Mouse (Mus musculus) T-helper 17 cell (primary cell): Measurements from ENCODE around the gene Mdm2.

Source experiments
- in situ Hi-C, 2 experiments: fragments of 300-600 bp; cut with MboI, MseI; formaldehyde crosslinking; loops; 1 replicate in 1 of 2; 2 replicates in 1 of 2; pipeline ENCODE4 v1.15.1; 2025; ENCODE audit warnings: high pct_unique_total_duplicates in 2 of 2

Gene Mdm2

GRCm38 (mm10) chr10:117685849-117686591 lies 24.5 kb downstream of the Mdm2 start:
- in situ Hi-C loops, result loop anchor here in 1 of 2 experiments (10.0 kb wide), 1 partner anchor 401 kb away; the partner anchor contains the start of gene Lyz2

DNA sequence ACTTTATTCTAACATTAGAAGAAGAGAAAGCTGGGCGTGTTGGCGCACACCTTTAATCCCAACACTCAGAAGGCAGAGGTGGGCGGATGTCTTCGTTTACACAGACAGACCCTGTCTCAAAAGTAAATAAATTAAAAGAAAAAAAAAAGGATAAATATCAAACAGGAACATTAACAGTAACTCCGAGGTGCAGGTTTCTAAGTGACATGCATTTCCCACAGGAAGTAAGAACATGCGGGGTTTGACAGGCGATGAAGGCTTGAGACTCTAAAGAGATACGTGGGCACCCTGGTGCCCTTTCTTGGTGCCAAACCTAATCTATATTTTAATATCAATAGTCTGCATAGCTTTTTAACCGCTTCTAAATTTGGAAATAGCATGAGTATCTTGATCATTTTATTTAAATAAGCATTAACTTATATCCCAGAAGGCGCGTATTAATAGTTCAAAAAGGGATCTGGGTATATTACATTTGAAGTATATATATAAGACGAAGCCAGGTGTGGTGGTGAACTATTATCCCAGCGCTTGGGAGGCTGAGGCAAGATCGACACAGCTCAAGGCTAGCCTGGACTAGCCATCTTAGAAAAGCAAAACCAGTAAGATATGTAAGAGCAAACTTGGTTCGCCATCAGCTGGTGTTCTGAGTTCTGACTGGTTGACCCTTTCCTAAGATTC lies 25.2 kb downstream of the Mdm2 start:
- in situ Hi-C loops, result loop anchor here in 1 of 2 experiments (10.0 kb wide), 1 partner anchor 401 kb away; the partner anchor contains the start of gene Lyz2

DNA sequence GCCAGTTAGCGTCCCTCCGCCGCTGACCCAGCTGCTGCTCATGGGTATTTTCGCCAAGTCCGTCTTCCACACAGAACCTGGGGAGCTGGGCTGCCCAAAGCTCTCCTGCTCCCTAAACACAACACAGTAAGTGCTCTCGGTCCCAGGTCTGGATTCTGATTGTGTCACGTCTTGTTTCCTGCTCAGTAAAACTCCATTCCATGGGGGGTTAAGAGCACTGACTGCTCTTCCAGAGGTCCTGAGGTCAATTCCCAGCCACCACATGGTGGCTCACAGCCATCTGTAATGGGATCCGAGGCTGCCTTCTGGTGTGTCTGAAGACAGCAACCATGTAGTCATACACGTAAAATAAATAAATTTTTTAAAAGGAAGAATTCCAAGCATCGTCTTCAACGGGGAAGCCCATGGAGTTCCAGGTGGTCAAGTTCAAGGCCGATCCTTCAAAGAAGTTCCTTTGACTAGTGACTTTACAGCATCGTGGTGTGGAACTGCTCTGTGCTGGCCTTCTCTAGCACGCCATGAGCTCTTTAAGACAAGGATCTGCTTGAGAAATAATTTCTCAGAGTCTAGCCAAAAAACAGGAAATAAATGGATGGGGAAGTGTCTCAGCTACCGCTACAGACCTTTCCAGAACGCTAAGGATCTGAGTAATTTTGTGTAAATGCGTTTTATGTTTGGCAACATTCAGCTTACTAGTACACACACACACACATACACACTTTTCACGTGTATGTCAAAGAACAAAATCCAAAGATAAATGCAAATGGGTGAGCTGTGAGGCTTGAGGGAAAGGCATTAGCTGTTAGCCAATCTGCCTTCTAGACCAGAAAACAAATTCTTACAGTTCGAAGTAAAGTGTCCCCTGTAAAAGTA lies 26.0 kb downstream of the Mdm2 start:
- in situ Hi-C loops, result loop anchor here (5.0 to 10.0 kb wide), 4 partner anchors 167 to 400 kb away; partner anchors contain the start of gene Lyz2 (in 1 of the 2)

GRCm38 (mm10) chr10:117683734-117684037 lies 26.9 kb downstream of the Mdm2 start:
- in situ Hi-C loops, result loop anchor here (5.0 to 10.0 kb wide), 4 partner anchors 166 to 399 kb away; partner anchors contain the start of gene Lyz2 (in 1 of the 2)

DNA sequence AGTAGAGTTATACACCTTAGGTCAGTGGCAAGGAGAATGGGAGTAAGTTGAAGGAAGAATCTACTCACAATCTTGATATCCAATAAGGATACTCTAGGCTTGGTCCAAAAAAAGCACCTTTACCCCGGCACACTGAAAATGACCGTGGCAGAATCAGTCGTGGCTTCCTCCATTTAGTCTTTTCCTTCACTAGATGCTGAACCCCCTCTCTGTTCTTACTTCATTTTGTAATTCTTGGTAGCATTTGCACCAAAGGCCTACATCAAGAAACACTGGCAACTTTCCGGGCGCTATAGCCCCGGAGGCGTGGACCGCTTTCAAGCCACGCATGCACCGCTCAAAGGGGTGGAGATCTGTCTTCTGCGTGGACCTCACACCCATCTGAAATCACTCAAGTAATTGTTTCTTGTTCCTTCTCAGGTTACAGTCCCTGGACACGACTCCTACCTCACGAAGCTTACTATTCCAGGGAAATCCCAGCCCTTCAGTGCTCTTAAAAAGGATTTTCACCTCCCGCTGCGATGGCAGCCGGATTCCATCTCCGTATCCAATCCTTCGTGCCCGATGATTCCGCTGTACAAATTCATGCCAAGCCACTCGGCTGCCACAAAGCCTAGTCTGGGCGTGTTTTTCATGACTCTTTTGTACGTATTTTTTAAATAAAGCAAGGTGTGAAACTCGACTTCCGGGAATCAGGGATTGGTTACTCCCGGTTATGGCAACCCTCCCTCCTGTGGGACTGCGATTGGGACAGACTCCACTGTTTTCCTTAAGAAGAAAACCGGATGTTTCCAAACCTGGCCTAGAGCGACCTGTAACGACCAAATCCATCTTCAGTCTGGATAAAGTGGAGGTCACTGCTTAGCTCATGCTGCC lies 27.5 kb downstream of the Mdm2 start:
- in situ Hi-C loops, result loop anchor here (5.0 to 10.0 kb wide), 4 partner anchors 166 to 398 kb away; partner anchors contain the start of gene Lyz2 (in 1 of the 2)

GRCm38 (mm10) chr10:117681999-117682857 lies 28.3 kb downstream of the Mdm2 start:
- in situ Hi-C loops, result loop anchor here (5.0 to 10.0 kb wide), 4 partner anchors 165 to 397 kb away; partner anchors contain the start of gene Lyz2 (in 1 of the 2)

GRCm38 (mm10) chr10:117681543-117681942 lies 29.0 kb downstream of the Mdm2 start:
- in situ Hi-C loops, result loop anchor here (5.0 to 10.0 kb wide), 4 partner anchors 164 to 397 kb away; partner anchors contain the start of gene Lyz2 (in 1 of the 2)

DNA sequence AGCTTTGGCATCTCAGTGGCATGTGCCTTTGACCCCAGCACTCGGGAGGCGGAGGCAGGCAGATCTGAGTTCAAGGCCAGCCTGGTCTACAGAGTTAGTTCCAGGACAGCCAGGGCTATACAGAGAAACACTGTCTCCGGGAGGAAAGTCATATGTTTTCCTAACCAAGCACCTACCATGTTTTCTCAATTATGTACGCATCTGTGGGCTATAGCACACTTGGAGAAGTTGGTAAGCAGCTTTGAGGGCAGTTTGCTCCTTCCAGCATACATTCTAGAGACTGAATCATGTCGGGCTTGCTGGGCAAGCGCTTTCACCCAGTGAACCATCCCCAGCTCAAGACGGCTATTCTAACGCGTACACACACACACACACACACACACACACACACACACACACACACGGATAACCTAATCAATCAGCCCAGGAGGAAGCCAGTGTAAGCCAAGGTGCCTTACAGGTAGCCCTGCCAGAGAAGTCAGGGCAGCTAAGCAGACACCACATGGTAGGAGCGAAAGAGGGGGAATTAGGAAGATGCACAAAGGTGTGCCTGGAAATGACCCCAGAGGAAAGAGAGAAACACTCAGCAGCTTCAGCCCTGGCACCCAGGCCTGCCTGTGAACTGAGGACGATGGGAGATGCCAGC lies 29.6 kb downstream of the Mdm2 start:
- in situ Hi-C loops, result loop anchor here (5.0 to 10.0 kb wide), 4 partner anchors 164 to 396 kb away; partner anchors contain the start of gene Lyz2 (in 1 of the 2)

DNA sequence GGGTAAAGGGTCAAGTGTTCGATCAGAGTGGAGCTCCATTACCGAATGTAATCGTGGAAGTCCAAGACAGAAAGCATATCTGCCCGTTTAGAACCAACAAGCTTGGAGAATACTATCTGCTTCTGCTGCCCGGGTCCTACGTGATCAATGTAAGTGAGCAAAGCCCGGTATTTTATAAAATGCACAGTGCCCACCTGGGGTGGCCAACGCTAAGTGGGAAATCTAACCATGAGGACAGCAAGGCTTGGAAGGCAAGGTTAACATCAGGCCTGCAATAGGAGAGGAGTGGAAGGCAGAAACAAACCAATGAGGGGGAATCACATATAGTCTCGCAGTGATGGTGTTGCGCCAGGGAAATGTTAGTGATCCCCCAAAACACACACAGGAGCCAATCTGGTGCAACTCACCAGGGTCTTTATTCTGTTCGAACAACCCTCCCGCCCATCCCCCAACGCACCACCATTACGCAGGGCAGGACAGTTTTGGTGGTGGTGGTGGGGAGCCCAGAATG lies 30.5 kb downstream of the Mdm2 start:
- in situ Hi-C loops, result loop anchor here (5.0 to 10.0 kb wide), 5 partner anchors 105 to 395 kb away; partner anchors contain the start of gene Lyz2 (in 1 of the 2)

GRCm38 (mm10) chr10:117679029-117679686 lies 31.4 kb downstream of the Mdm2 start:
- in situ Hi-C loops, result loop anchor here in 1 of 2 experiments (10.0 kb wide), 1 partner anchor 104 kb away; no protein-coding TSS in a partner anchor

DNA sequence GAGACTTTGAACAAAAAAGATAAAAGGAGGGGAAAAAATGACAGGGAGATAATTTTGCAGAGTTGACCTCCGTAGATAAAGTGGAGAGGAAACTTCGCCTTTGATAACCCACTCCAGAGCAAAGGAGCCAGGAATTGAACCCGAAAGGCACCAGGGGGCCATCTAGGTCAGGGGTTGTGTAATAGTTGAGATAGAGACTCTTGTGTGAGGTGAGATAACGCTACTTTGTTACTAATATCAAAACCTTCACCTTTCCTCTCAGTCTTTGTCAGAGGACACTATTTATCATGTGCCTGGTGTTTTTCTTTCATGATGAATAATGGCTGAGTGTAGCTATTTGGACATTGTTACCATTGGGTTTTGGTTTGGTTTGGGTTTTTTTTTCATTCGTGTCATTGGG lies 32.2 kb downstream of the Mdm2 start:
- in situ Hi-C loops, result loop anchor here in 1 of 2 experiments (10.0 kb wide), 1 partner anchor 104 kb away; no protein-coding TSS in a partner anchor

DNA sequence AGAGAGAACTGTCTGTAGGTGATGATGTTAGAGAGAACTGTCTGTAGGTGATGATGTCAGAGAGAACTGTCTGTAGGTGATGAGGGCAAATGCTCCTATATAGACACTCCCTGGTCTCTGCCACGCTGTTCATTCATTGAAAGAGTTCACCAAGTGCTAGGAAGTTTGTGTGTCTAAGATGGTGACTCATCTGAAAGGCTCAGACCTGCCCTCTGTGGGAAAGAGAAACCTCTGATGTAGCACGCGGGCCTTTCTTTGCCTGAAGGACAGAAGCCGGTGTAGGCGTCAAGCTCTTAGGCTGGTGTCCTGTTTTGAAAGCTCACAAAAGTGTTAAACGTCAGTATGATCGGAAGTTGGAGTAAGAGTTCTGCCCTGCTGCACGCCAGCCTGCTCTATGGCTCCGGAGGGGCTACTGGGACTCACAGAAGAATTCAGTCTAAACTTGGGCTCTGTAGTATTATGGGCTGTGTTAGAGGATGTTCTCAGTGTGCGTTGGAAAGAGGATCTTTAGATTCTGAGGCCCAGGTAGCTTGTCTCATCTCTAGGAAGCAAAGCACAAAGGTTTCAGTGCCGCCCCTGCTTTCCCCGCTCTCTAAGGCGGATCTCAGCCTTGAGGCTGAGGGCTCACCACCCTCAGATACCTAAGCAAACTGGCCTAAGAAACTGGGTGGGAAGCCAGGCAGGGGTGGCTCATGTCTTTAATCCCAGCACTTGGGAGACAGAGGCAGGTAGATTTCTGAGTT lies 32.9 kb downstream of the Mdm2 start:
- in situ Hi-C loops, result loop anchor here in 1 of 2 experiments (10.0 kb wide), 1 partner anchor 103 kb away; no protein-coding TSS in a partner anchor

GRCm38 (mm10) chr10:117676644-117677313 lies 33.8 kb downstream of the Mdm2 start:
- in situ Hi-C loops, result loop anchor here in 1 of 2 experiments (10.0 kb wide), 1 partner anchor 102 kb away; no protein-coding TSS in a partner anchor

DNA sequence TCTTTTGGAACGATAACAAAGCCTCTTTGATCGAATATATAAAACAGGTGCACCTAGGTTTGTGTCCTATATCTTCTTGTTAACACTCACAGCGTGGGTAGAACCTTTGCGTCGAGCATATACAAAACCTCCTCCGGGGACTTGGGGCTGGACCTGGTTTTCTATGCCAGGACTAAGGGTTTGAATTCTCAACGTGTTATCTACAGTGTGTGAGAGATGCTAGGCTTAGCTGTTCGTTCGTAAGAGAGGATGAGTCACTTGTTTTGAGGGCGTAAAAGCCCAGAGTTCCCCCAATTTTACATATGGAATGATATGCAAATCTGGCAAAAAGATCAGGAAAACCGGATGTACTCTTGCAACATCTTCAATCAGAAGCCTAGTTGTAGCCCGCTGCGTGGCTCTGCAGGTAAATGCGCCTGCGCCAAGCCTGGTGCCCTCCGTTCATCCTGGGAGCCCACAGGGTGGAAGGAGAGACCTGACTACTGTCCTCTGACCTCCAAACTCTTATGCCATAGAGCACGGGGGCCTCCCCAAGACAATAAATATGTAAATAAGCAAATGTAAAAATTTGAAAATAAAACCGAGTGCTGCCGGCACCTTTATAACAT lies 34.4 kb downstream of the Mdm2 start:
- in situ Hi-C loops, result loop anchor here in 1 of 2 experiments (10.0 kb wide), 1 partner anchor 101 kb away; no protein-coding TSS in a partner anchor
